In the genomic region with DNA sequence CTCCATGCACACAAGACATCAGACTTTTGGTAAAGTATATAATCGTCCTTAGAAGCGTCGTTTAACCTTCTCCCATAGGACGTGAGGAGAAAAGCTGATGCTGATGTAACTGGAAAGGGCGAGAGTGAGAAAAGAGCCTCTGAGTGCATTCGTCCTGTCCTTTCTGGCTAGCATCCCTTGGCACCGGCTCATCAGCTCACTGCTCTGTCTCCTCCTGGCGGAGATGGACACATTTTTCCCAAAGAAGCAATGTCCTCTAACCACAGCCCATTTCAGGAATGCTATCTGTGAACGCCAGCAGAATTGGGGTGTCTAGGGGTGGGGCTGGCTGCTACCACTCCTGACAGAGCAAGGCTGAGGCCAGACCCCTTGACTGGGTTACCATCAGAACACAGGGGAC, we compare ENCODE assay signal across 18 mouse cellular contexts. TPM values are rescaled to one million over a fixed set of nuclear protein-coding genes. Genes with fewer than 3 reads are reported as not detected.
DNase-seq lines count a peak whose midpoint lies in the region; ATAC-seq and TF ChIP-seq lines count a peak whose summit lies in the region.
"Had no signal": no experiment of that assay in that cellular context is flagged by ENCODE, and none has a peak within 500 bp of the region (broad histone marks: within the 10 kb centered on the region; RNA-seq: fewer than 3 reads in every experiment).

No protein-coding gene starts in this region.

- no peaks in the 10 kb centered on the region for H3K9me3 ChIP-seq in midbrain, embryonic 15.5 days
- 0 out of 2 replicates have a peak, but pooled peaks cover 4% of the 10 kb centered on the region for H3K9me3 ChIP-seq in midbrain, embryonic 10.5 days (replicated peaks)
- H3K9me3 ChIP-seq in limb, embryonic 10.5 days (replicated peaks), result no peaks in the 10 kb centered on the region
- H3K9me3 ChIP-seq: forebrain, embryonic 12.5 days; hindbrain, embryonic 12.5 days had no signal

- H3K9ac ChIP-seq in midbrain, embryonic 15.5 days, result no peak overlapping the region
- H3K9ac ChIP-seq: forebrain, embryonic 12.5 days; hindbrain, embryonic 12.5 days; liver, postnatal 0 days had no signal

- H3K27me3 ChIP-seq in midbrain, embryonic 15.5 days (replicated peaks), result no peaks in the 10 kb centered on the region
- peaks cover 16% of the 10 kb centered on the region for H3K27me3 ChIP-seq in midbrain, embryonic 10.5 days (ENCODE audit: low read depth, poor library complexity, severe bottlenecking)
- peaks cover 22% of the 10 kb centered on the region for H3K27me3 ChIP-seq in limb, embryonic 10.5 days (ENCODE audit: low read depth, poor library complexity, severe bottlenecking)

- H3K27ac ChIP-seq in gastrocnemius, adult 2 months, result no peak overlapping the region
- H3K27ac ChIP-seq in midbrain, embryonic 15.5 days, result 0 out of 2 replicates have a peak overlapping the region, but pooled peaks have one; percentile 15
- H3K27ac ChIP-seq in midbrain, embryonic 10.5 days (replicated peaks), result no peak overlapping the region
- H3K27ac ChIP-seq in limb, embryonic 10.5 days, result no peak overlapping the region
- H3K27ac ChIP-seq: forebrain, embryonic 12.5 days; hindbrain, embryonic 12.5 days had no signal

- ATAC-seq in midbrain, embryonic 15.5 days (replicated peaks), result no peak
- ATAC-seq: inflammation-experienced regulatory T-cells, adult 6 months; liver, postnatal 0 days had no signal

- H3K36me3 ChIP-seq in midbrain, embryonic 15.5 days (replicated peaks), result no peaks in the 10 kb centered on the region
- H3K36me3 ChIP-seq in midbrain, embryonic 10.5 days, result no peaks in the 10 kb centered on the region
- no peaks in the 10 kb centered on the region for H3K36me3 ChIP-seq in limb, embryonic 10.5 days
- H3K36me3 ChIP-seq: forebrain, embryonic 12.5 days; hindbrain, embryonic 12.5 days had no signal

- TF ChIP-seq CTCF in gastrocnemius, adult 2 months (IDR thresholded peaks at IDR 0.05), result peak; percentile 14; the same call in 1 of the 2 replicates

- WGBS in midbrain, embryonic 15.5 days, result 76% methylated on average over 9 of the region's 9 CpGs
- WGBS in midbrain, embryonic 10.5 days, result 81% methylated on average over 9 of the region's 9 CpGs
- 81% methylated on average over 9 of the region's 9 CpGs for WGBS in limb, embryonic 10.5 days

- H3K4me3 ChIP-seq in gastrocnemius, adult 2 months, result no peak overlapping the region
- no peak overlapping the region for H3K4me3 ChIP-seq in midbrain, embryonic 15.5 days
- H3K4me3 ChIP-seq in midbrain, embryonic 10.5 days, result no peak overlapping the region
- H3K4me3 ChIP-seq in limb, embryonic 10.5 days, result no peak overlapping the region
- H3K4me3 ChIP-seq: forebrain, embryonic 12.5 days; hindbrain, embryonic 12.5 days; megakaryocyte, embryonic 14.5 days had no signal

- no peak overlapping the region for H3K4me2 ChIP-seq in midbrain, embryonic 15.5 days
- H3K4me2 ChIP-seq: forebrain, embryonic 12.5 days; heart, embryonic 11.5 days; hindbrain, embryonic 12.5 days had no signal

- intact Hi-C loops in gastrocnemius, adult 2 months (cut with DNase I), result no loop called here

- DNase-seq in gastrocnemius, adult 2 months, result peak; percentile 74
- DNase-seq in gastrocnemius, adult 18-20 months (ENCODE audit: low spot score), result no peak
- no peak for DNase-seq in midbrain, embryonic 10.5 days (ENCODE audit: low spot score)
- DNase-seq in cerebellum, adult 9-11 months, result peak; percentile 64
- DNase-seq in spleen, postnatal 10 days (ENCODE audit: low spot score in 2 of 2), result no peak
- no peak for DNase-seq in limb, embryonic 10.5 days (ENCODE audit: low spot score)
- DNase-seq: adrenal gland, adult 8-10 months; kidney, adult 2 months; liver, postnatal 0 days; right cerebral cortex, adult 18-20 months; thymus, adult 18-20 months; thymus, postnatal 4 days had no signal

- peaks cover 5% of the 10 kb centered on the region for H3K4me1 ChIP-seq in midbrain, embryonic 15.5 days
- H3K4me1 ChIP-seq in midbrain, embryonic 10.5 days, result peaks cover 11% of the 10 kb centered on the region
- peaks cover 8% of the 10 kb centered on the region; the same call in 1 of the 2 replicates for H3K4me1 ChIP-seq in limb, embryonic 10.5 days

RNA-seq across cellular contexts. Expression of gene Pink1, which starts 5.5 kb away (rescaled TPM):
- total RNA-seq in gastrocnemius, adult 2 months (2021), result 100 to 1,000 TPM; 652 to 780 TPM
- 100 to 1,000 TPM; 737 to 833 TPM for total RNA-seq in gastrocnemius, adult 18-20 months (2021)
- polyA plus RNA-seq in midbrain, embryonic 15.5 days (2015; fragmentation: Nextera tagmentation; extraction: Ambion mirVana), result 105 and 113 TPM in 2 replicates
- polyA plus RNA-seq in midbrain, embryonic 10.5 days (2016; fragmentation: Nextera tagmentation; extraction: Ambion mirVana), result 30.5 and 41.3 TPM in 2 replicates
- polyA plus RNA-seq in limb, embryonic 10.5 days (2016; fragmentation: Nextera tagmentation; extraction: Ambion mirVana), result 23.9 and 32.8 TPM in 2 replicates

RNA-seq across cellular contexts. Expression of gene Ddost, which starts 27.1 kb away (rescaled TPM):
- total RNA-seq in gastrocnemius, adult 2 months (2021), result 10 to 100 TPM; 29.1 to 34.3 TPM
- 10 to 100 TPM; 29.5 to 34.0 TPM for total RNA-seq in gastrocnemius, adult 18-20 months (2021)
- 203 and 212 TPM in 2 replicates for polyA plus RNA-seq in midbrain, embryonic 15.5 days (2015; fragmentation: Nextera tagmentation; extraction: Ambion mirVana)
- polyA plus RNA-seq in midbrain, embryonic 10.5 days (2016; fragmentation: Nextera tagmentation; extraction: Ambion mirVana), result 281 and 282 TPM in 2 replicates
- 311 and 314 TPM in 2 replicates for polyA plus RNA-seq in limb, embryonic 10.5 days (2016; fragmentation: Nextera tagmentation; extraction: Ambion mirVana)

RNA-seq across cellular contexts. Expression of gene Cda, which starts 36.1 kb away (rescaled TPM):
- 1 to 10 TPM in 1 of 2 experiments, under 1 TPM in 1; 0.56 to 1.2 TPM for total RNA-seq in gastrocnemius, adult 2 months (2021)
- 1 to 10 TPM in 1 of 2 experiments, under 1 TPM in 1; 0.57 to 1.1 TPM for total RNA-seq in gastrocnemius, adult 18-20 months (2021)
- 4.4 and 4.6 TPM in 2 replicates for polyA plus RNA-seq in midbrain, embryonic 15.5 days (2015; fragmentation: Nextera tagmentation; extraction: Ambion mirVana)
- 1.2 and 2.0 TPM in 2 replicates for polyA plus RNA-seq in midbrain, embryonic 10.5 days (2016; fragmentation: Nextera tagmentation; extraction: Ambion mirVana)
- polyA plus RNA-seq in limb, embryonic 10.5 days (2016; fragmentation: Nextera tagmentation; extraction: Ambion mirVana), result 4.1 and 4.9 TPM in 2 replicates
- polyA plus RNA-seq: inflammation-experienced regulatory T-cells, adult 6 months had no signal

Comparison
In these comparisons a context has a peak if more than half of its experiments do, and no peak if none do; other contexts are left out.
1. DNase-seq: peak in gastrocnemius, adult 2 months (single experiment) and cerebellum, adult 9-11 months (single experiment); none in gastrocnemius, adult 18-20 months (single experiment), midbrain, embryonic 10.5 days (single experiment), spleen, postnatal 10 days (0 of 2) and limb, embryonic 10.5 days (single experiment).